Mouse (Mus musculus) kidney, postnatal 25 days (tissue): ENCODE results near the gene Uqcrq.

ENCODE experiments used
- DNase-seq, 2 experiments: peaks; one replicate each; pipeline ENCODE4 v3.0.0; 2021; ENCODE audit warnings: mixed read lengths in 2 of 2

Gene Uqcrq

GRCm38 (mm10) chr11:53430670-53431346, at the start of gene Uqcrq, which contains the start of gene Gdf9:
Uqcrq (minus strand) TSS chr11:53430831.
Gdf9 (plus strand) TSS chr11:53431023.
- peak; percentile 100 for DNase-seq

- peak; percentile 63 to 87 for DNase-seq
Observed at GRCm38 (mm10) chr11:53479783-53480301, 49.2 kb upstream of the Uqcrq start, which contains the start of the genes Gm9945 and Sowaha. Gm9945 (plus strand) TSS chr11:53480166. Sowaha (minus strand) TSS chr11:53480274.

- DNase-seq = peak in 1 of 2 experiments; percentile 47
Observed at GRCm38 (mm10) chr11:53479171-53479782, 48.6 kb upstream of the Uqcrq start.

GRCm38 (mm10) chr11:53478383-53479170, 47.9 kb upstream of the Uqcrq start:
- no peak for DNase-seq

GRCm38 (mm10) chr11:53477833-53478232, 47.2 kb upstream of the Uqcrq start:
- DNase-seq = no peak

GRCm38 (mm10) chr11:53475620-53476019, 45.0 kb upstream of the Uqcrq start:
- DNase-seq = no peak

- DNase-seq = no peak
Observed at GRCm38 (mm10) chr11:53472709-53473108, 42.1 kb upstream of the Uqcrq start.

- DNase-seq = peak; percentile 89 to 96
Observed at GRCm38 (mm10) chr11:53469968-53470695, 39.5 kb upstream of the Uqcrq start, which contains the start of gene Gm9837. Gm9837 (minus strand) TSS chr11:53470479.

- no peak for DNase-seq
Observed at GRCm38 (mm10) chr11:53469294-53469967, 38.8 kb upstream of the Uqcrq start.

- peak; percentile 84 to 85 for DNase-seq
Observed at GRCm38 (mm10) chr11:53466231-53466971, 35.8 kb upstream of the Uqcrq start.

GRCm38 (mm10) chr11:53463551-53464424, 33.2 kb upstream of the Uqcrq start:
- peak in 1 of 2 experiments; percentile 51 for DNase-seq

GRCm38 (mm10) chr11:53461727-53462126, 31.1 kb upstream of the Uqcrq start:
- no peak for DNase-seq

- no peak for DNase-seq
Observed at GRCm38 (mm10) chr11:53460192-53460591, 29.6 kb upstream of the Uqcrq start.

- DNase-seq = no peak
Observed at GRCm38 (mm10) chr11:53458996-53459395, 28.4 kb upstream of the Uqcrq start.

- peak in 1 of 2 experiments; percentile 61 for DNase-seq
Observed at GRCm38 (mm10) chr11:53457372-53457954, 26.8 kb upstream of the Uqcrq start.

- DNase-seq = peak; percentile 55 to 70
Observed at GRCm38 (mm10) chr11:53456474-53457371, 26.1 kb upstream of the Uqcrq start, which contains the start of the genes Gm10447 and Shroom1. Gm10447 (minus strand) TSS chr11:53457110. Shroom1 (plus strand) TSS chr11:53457205.

- DNase-seq = no peak
Observed at GRCm38 (mm10) chr11:53453031-53453430, 22.4 kb upstream of the Uqcrq start.

GRCm38 (mm10) chr11:53452396-53452795, 21.8 kb upstream of the Uqcrq start:
- peak in 1 of 2 experiments; percentile 48 for DNase-seq
